Mouse (Mus musculus) kidney, adult 11 months (tissue): ENCODE data around the gene Rap1gap.
A peak's percentile ranks its signal among the peaks of the same experiment; 100 is the strongest.

Experiments used
- DNase-seq: peaks from one replicate; pipeline ENCODE4 v3.0.0; 2022

Rap1gap gene

DNA sequence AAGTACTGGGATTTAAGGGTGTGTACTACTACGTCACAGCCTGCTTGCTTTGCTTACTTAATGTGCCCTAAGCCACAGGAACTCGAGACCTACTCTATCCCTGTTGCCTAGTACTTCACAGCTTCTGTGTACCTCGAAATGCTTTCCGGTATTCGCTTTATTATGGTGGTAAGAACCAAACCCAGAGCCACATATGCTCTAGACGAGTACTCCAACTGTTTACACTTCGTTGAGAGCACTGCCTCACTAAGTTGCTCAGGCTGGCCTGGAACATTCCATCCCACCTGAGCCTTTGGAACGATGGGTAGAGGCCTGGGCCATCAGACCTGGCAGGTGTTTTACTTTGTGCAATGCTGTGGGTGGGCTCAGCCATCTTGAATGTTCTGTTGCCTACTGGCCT lies 30.8 kb downstream of the Rap1gap start:
- no peak for DNase-seq

GRCm38 (mm10) chr4:137695900-137696299 lies 31.4 kb downstream of the Rap1gap start:
- no peak for DNase-seq

DNA sequence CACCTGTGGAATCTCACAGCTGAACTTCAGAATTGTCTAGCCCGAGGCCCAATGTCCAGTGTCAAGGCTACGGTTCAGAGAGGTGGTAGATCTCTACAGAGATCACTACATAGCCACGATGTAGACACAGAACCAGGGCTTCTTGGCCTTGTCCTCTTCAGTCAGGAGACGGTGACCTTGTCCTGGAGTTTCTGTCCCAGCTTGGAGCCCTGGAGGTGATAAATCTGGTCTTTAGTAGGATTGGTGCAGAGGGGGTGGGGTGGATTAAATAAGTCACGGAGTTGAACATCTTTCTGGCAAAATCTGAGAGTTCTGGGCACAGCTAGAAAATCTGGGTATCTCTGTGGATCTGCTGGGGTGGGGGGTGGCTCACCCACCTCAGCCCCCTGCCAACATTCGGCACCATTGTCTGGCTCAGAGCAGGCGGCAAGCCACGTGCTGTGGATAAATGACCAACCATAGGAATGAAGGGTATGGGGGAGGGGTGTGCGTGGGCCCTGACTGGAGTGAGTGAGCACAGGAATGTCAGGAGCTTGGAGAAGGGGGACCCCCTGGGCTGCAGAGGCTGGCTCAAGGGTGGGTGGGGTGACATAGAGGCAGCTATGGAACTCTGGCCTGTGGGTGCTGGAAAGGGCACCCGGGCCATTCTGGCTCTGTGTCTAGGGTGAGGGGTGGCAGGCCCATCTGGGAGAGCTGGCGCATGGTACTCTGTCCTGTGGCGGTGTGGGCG lies 32.8 kb downstream of the Rap1gap start:
- DNase-seq, result peak; percentile 87

- DNase-seq, result peak; percentile 83
Measured at GRCm38 (mm10) chr4:137698076-137698985, 33.8 kb downstream of the Rap1gap start.

- peak; percentile 70 for DNase-seq
Measured at GRCm38 (mm10) chr4:137699264-137700211, 35.0 kb downstream of the Rap1gap start.

- no peak for DNase-seq
Measured at GRCm38 (mm10) chr4:137700960-137701359, 36.4 kb downstream of the Rap1gap start.

- DNase-seq, result no peak
Measured at GRCm38 (mm10) chr4:137703077-137703476, 38.6 kb downstream of the Rap1gap start.

DNA sequence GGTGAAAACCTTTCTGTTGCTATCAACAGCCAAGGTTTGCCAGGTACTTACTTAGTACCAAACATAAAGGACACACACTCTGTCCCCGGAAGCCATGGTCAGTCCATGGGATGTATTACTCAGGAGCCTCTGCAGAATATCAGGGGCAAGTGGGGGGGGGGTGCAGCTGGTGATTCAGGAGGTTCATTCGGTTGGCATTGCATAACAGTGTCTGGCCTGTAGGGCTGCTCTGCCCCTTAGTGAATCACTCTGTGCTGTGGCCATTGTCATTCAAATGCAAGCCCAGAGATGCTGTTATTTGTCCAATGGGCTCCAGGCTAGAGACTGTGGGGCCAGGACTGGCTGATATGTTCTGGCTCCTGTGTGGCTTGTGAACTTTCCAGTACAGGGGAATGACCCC lies 40.0 kb downstream of the Rap1gap start:
- DNase-seq, result no peak

GRCm38 (mm10) chr4:137705379-137705778 lies 40.9 kb downstream of the Rap1gap start:
- no peak for DNase-seq

- DNase-seq, result no peak
Measured at GRCm38 (mm10) chr4:137706510-137706909, 42.0 kb downstream of the Rap1gap start.

DNA sequence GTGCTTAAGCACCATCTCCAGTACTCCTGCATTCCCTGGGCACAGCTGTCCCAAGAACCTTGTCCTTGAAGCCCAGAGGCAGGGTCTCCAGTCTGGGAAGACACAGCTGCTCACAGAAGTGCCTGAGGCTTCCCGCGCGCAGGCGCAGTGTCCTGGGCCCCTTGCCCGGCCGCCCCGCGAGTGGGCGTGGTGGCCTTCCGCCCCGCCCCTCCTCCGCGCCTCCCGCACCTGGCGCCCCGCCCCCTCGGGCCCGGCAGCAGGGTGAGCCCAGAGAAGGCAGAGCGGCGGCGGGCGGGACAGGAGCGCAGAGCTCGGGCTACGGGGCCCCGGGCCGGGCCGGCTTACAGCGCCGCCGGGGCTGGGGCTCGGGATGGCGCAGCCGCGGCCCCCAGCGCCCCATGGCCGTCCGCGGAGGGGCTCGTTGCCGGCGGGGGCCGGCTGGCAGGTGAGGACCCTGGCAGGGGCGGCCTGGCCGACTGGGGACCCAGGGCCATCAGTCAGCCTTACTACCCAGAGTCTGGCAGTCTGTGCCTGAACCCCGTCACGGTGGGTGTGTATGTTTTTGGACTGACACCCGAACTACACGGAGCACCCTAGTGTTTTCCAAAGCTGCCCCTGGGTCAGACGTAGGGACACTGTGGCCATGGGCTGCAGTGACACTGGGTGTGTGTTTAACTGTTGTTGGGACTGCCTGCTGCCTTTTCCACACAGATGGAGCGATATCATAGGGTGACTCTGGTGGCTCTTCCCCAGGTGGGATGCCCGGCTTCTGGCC lies 42.9 kb downstream of the Rap1gap start:
- peak; percentile 86 for DNase-seq

- DNase-seq, result no peak
Measured at GRCm38 (mm10) chr4:137712963-137713362, 48.4 kb downstream of the Rap1gap start.

- no peak for DNase-seq
Measured at GRCm38 (mm10) chr4:137714020-137714624, 49.6 kb downstream of the Rap1gap start.

DNA sequence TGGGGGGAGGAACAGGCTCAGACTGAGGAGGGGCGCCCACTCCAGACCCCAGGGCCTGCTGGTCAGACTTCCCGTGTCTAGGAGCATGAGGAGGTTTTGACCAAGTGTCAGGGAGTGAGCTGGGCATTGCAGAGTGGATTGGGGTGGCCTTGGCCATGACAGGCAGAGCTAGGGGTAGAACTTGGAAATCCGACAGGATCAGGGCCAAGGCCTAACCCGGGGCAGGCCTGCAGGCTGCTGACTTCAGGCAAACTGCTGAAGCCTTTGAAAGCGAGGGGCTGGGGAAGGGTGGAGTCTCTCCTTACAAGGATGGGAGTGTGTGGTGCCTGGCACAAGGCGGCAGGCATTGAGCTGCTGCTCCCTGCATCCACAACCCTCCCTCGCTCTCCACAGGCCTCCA lies 52.5 kb downstream of the Rap1gap start:
- DNase-seq, result no peak

GRCm38 (mm10) chr4:137717671-137718070 lies 53.1 kb downstream of the Rap1gap start:
- DNase-seq, result no peak

DNA sequence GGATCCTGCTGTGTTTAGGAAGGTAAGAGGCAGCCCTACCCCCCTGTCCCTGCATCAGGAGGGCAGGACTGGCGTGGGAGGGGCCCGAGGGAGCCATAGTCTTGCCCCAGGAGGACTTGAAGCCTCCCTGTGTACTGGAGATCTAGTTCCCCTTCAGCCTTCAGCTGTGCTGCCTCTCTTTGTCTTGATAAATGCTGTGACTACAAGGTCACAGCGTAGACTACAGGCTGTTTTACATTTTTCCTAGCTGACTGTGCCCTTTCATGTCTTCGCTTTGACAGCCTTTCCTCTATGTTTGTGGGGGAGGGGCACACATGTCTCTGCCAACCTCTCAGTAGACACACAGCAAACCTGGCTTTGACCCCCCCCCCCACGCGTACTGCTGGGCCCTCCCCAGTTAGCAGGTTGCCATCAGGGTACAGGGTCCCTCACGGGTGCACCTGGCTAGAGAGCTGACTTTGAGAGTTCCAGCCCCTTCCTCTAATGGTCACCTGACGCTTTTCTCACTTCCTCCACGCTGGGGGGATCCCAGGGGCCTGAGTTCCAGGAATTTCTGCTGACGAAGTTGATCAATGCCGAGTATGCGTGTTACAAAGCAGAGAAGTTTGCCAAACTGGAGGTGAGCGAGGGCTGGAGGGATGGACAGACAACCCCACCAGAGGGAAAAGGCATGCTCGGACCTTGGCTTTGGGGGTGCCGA lies 55.0 kb downstream of the Rap1gap start:
- no peak for DNase-seq

DNA sequence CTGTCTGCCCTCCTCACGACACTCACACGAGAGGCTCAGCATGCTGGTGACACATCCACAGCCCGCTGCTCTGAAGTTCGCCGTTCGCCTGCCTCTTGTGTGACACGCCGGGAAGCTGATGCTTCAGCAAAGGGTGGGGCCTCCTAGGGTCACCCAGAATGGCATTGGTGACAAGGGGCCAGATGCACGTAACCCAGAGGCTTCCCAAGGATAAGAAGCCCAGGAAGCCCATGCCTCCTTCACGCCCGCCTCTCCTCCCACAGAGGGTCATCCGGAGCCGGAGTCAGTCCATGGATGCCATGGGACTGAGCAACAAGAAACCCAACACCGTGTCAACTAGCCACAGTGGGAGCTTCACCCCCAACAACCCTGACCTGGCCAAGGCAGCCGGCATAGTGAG lies 57.0 kb downstream of the Rap1gap start:
- DNase-seq, result no peak

DNA sequence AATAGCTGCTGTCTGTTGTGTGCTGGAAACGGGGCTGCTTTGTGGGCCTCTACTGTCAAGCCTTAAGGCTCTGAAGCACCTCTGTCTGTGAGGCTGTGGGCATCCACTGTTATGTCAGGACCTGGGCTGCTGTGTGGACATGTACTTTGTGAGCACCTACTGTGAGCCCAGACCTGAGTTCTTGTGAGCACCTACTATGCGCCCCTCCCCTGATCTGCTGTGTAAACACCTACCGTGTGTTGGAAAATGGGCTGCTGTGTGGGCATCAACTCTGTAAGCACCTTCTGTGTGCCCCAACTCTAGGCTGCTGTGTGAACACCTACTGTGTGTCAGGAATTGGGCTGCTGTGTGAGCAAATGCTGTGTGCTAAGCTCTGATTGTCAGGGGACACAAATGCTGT lies 57.7 kb downstream of the Rap1gap start:
- DNase-seq, result no peak

- DNase-seq, result peak; percentile 63
Measured at GRCm38 (mm10) chr4:137722692-137723427, 58.3 kb downstream of the Rap1gap start.

GRCm38 (mm10) chr4:137723527-137723926 lies 59.0 kb downstream of the Rap1gap start:
- no peak for DNase-seq
